Mouse (Mus musculus) CH12.LX (cell line): Measurements from ENCODE around the gene Kri1. TPM values are rescaled to one million over a fixed set of nuclear protein-coding genes. Genes with fewer than 3 reads are reported as not detected.

Source experiments
- DNase-seq: peaks from one replicate; pipeline ENCODE4 v3.0.0-alpha.2; 2013; ENCODE audit errors: extremely low read depth
- H3K27ac ChIP-seq: 2 replicates; pipeline ENCODE4 v1.5.1; 2012; ENCODE audit warnings: low read depth, mild to moderate bottlenecking, control low read depth, moderate library complexity; ENCODE audit not compliant: insufficient read depth
- H3K27me3 ChIP-seq: replicated peaks from 2 replicates; pipeline ENCODE3; 2012; ENCODE audit warnings: inconsistent platforms
- H3K36me3 ChIP-seq, 2 experiments: replicated peaks in 1 of 2; 2 replicates each; pipeline versions ENCODE3 to v1.6.1; 2012; ENCODE audit warnings: inconsistent platforms in 1 of 2, low read length in 1 of 2, mild to moderate bottlenecking in 1 of 2, mixed read lengths in 1 of 2, moderate library complexity in 1 of 2; ENCODE audit not compliant: control insufficient read depth in 1 of 2, insufficient read depth in 1 of 2
- H3K4me1 ChIP-seq, 2 experiments: 2 replicates each; pipeline ENCODE4 v1.6.1; 2012; ENCODE audit warnings: inconsistent platforms in 1 of 2, moderate library complexity in 1 of 2; ENCODE audit not compliant: insufficient read depth in 2 of 2, control insufficient read depth in 1 of 2
- H3K4me2 ChIP-seq: 2 replicates; pipeline ENCODE4 v1.6.1; 2012; ENCODE audit warnings: low read depth, mild to moderate bottlenecking, control low read depth; ENCODE audit not compliant: poor library complexity, insufficient read depth, severe bottlenecking
- H3K4me3 ChIP-seq, 3 experiments: fragments of 150-350 bp in 1 of 3; sonication (generic) in 1 of 3; replicated peaks in 1 of 3; 2 replicates each; pipeline versions ENCODE3 to v1.5.1; 2011 to 2012; ENCODE audit warnings: low read depth in 2 of 3, low read length in 2 of 3, mild to moderate bottlenecking in 2 of 3, moderate library complexity in 2 of 3, control low read depth in 1 of 3, improper control_type of control experiment in 1 of 3, inconsistent platforms in 1 of 3, mixed read lengths in 1 of 3; ENCODE audit not compliant: poor library complexity in 1 of 3
- H3K79me2 ChIP-seq: replicated peaks from 2 replicates; pipeline ENCODE4 v1.6.1; 2012; ENCODE audit warnings: mild to moderate bottlenecking, moderate library complexity; ENCODE audit not compliant: control insufficient read depth, poor library complexity, insufficient read depth, severe bottlenecking; ENCODE audit errors: extremely low read depth
- H3K9ac ChIP-seq: 2 replicates; pipeline ENCODE4 v1.6.1; 2012; ENCODE audit warnings: low read depth, mild to moderate bottlenecking, control low read depth, moderate library complexity; ENCODE audit not compliant: insufficient read depth
- H3K9me3 ChIP-seq: replicated peaks from 2 replicates; pipeline ENCODE3; 2012; ENCODE audit warnings: low read length, inconsistent platforms, mixed read lengths
- CHD1 ChIP-seq: IDR thresholded peaks from 2 replicates; pipeline ENCODE4 v1.6.1; 2012; ENCODE audit warnings: low read depth, low read length, improper control_type of control experiment, inconsistent platforms
- ETS1 ChIP-seq: conservative IDR thresholded peaks from 2 replicates; pipeline ENCODE4 v1.6.1; 2012; ENCODE audit warnings: low read depth, mild to moderate bottlenecking, inconsistent platforms, low read length, improper control_type of control experiment, moderate library complexity
- HCFC1 ChIP-seq: IDR thresholded peaks from 2 replicates; pipeline ENCODE4 v1.6.1; 2012; ENCODE audit warnings: low read depth, mild to moderate bottlenecking, inconsistent platforms, low read length, improper control_type of control experiment
- KAT2A ChIP-seq: IDR thresholded peaks from 2 replicates; pipeline ENCODE4 v1.6.1; 2012; ENCODE audit warnings: low read length, improper control_type of control experiment, inconsistent platforms; ENCODE audit not compliant: insufficient replicate concordance
- MAFK ChIP-seq: IDR thresholded peaks from 2 replicates; pipeline ENCODE4 v1.6.1; 2011; ENCODE audit warnings: low read length, improper control_type of control experiment; ENCODE audit not compliant: insufficient replicate concordance
- MAX ChIP-seq: IDR thresholded peaks from 2 replicates; pipeline ENCODE4 v1.6.1; 2011; ENCODE audit warnings: low read length, improper control_type of control experiment
- MAZ ChIP-seq: IDR thresholded peaks from 2 replicates; pipeline ENCODE4 v1.6.1; 2012; ENCODE audit warnings: low read depth, mild to moderate bottlenecking, inconsistent platforms, low read length, improper control_type of control experiment, moderate library complexity
- NRF1 ChIP-seq: IDR thresholded peaks from 2 replicates; pipeline ENCODE4 v1.6.1; 2014; ENCODE audit warnings: low read depth, mild to moderate bottlenecking, inconsistent platforms, low read length, improper control_type of control experiment, moderate library complexity
- POLR2A ChIP-seq: IDR thresholded peaks from 2 replicates; pipeline ENCODE4 v1.6.1; 2011; ENCODE audit warnings: low read depth, mild to moderate bottlenecking, improper control_type of control experiment, low read length
- UBTF ChIP-seq: IDR thresholded peaks from 2 replicates; pipeline ENCODE4 v1.6.1; 2012; ENCODE audit warnings: low read depth, mild to moderate bottlenecking, inconsistent platforms, low read length, improper control_type of control experiment, moderate library complexity
- USF1 ChIP-seq: IDR thresholded peaks from 2 replicates; pipeline ENCODE4 v1.6.1; 2014; ENCODE audit warnings: low read depth, mild to moderate bottlenecking, inconsistent platforms, low read length, improper control_type of control experiment
- ZNF384 ChIP-seq: IDR thresholded peaks from 2 replicates; pipeline ENCODE4 v1.6.1; 2012; ENCODE audit warnings: low read depth, low read length, improper control_type of control experiment, inconsistent platforms
- dilution Hi-C: fragments of 300-500 bp; cut with MboI; formaldehyde crosslinking; loops from 2 replicates; pipeline ENCODE4 v1.14.3; 2020; ENCODE audit warnings: low sequenced_read_pairs; ENCODE audit not compliant: extremely low pct_unique_long_range_greater_than_20kb, extremely low pct_ligation_motif_present
- in situ Hi-C: fragments of 300-500 bp; cut with MboI; formaldehyde crosslinking; loops from 3 replicates; pipeline ENCODE4 v1.14.3; 2019; ENCODE audit warnings: low sequenced_read_pairs, low pct_ligation_motif_present, low pct_unique_long_range_greater_than_20kb, mixed read lengths
- polyA plus RNA-seq: library from polyadenylated mRNA; unstranded; fragments of >175 nt; gene quantifications from 2 replicates; pipeline ENCODE4 v1.2.1, GENCODE M21; 2012; ENCODE audit warnings: low read depth; ENCODE audit not compliant: insufficient read length
- total RNA-seq, 2 experiments: library from RNA; depleted of rRNA; stranded (reverse); fragments of 300-350 nt in 1 of 2; fragments of >200 nt in 1 of 2; gene quantifications; 2 replicates each; pipeline ENCODE4 v1.2.3; 2012 to 2014

The Kri1 gene
- total and polyA plus RNA-seq, 3 experiments = 28.8 to 57.1 (median 55.5) TPM

GRCm38 (mm10) chr9:21254690-21255089 lies 33.1 kb downstream of the Kri1 start:
- Histone ChIP-seq H3K4me2 (no peak overlapping the region), H3K4me3 (no peak overlapping the region), H3K9ac (no peak overlapping the region), H3K36me3 (no peaks in the 10 kb centered on the region), H3K9me3 (no peaks in the 10 kb centered on the region), H3K27ac (no peak overlapping the region), H3K79me2 (no peaks in the 10 kb centered on the region), H3K27me3 (peaks cover 2% of the 10 kb centered on the region), H3K4me1 (0 out of 4 replicates have a peak, but pooled peaks cover 0 to 3% of the 10 kb centered on the region in 2 experiments)
- dilution Hi-C loops = no loop called here
- TF ChIP-seq ZNF384 (no peak), HCFC1 (no peak), KAT2A (no peak), CHD1 (no peak), UBTF (no peak), NRF1 (no peak), MAZ (no peak), POLR2A (no peak), MAX (no peak), USF1 (no peak), ETS1 (no peak), MAFK (no peak)
- in situ Hi-C loops = no loop called here
- DNase-seq = no peak

- TF ChIP-seq ETS1 = no peak
- H3K9me3 ChIP-seq = no peaks in the 10 kb centered on the region
- no peak overlapping the region for H3K27ac ChIP-seq
- in situ Hi-C loops (no loop called here), dilution Hi-C loops (no loop called here)
- H3K27me3 ChIP-seq = peaks cover 2% of the 10 kb centered on the region
- DNase-seq = no peak
- H3K4me3 ChIP-seq = no peak overlapping the region
- no peaks in the 10 kb centered on the region for H3K36me3 ChIP-seq
- peaks cover 2 to 3% of the 10 kb centered on the region in 2 experiments; a peak in 1 of 4 replicates for H3K4me1 ChIP-seq
- H3K9ac ChIP-seq = no peak overlapping the region
- H3K4me2 ChIP-seq = no peak overlapping the region
- H3K79me2 ChIP-seq = no peaks in the 10 kb centered on the region
Observed at GRCm38 (mm10) chr9:21251116-21251735, 36.5 kb downstream of the Kri1 start.

GRCm38 (mm10) chr9:21250509-21250908 lies 37.3 kb downstream of the Kri1 start:
- dilution Hi-C loops = no loop called here
- no peak for TF ChIP-seq UBTF
- TF ChIP-seq, all 38 proteins: peak for 0
- Histone ChIP-seq H3K9ac (no peak overlapping the region), H3K9me3 (no peaks in the 10 kb centered on the region), H3K4me2 (no peak overlapping the region), H3K4me3 (no peak overlapping the region), H3K27me3 (peaks cover 2% of the 10 kb centered on the region), H3K4me1 (peaks cover 3% of the 10 kb centered on the region in 2 experiments; a peak in 1 of 4 replicates), H3K79me2 (no peaks in the 10 kb centered on the region), H3K27ac (no peak overlapping the region), H3K36me3 (no peaks in the 10 kb centered on the region)
- DNase-seq = no peak
- in situ Hi-C loops = no loop called here
